Mouse (Mus musculus): ENCODE data around the gene Plekha7. TPM values are rescaled to one million over a fixed set of nuclear protein-coding genes. Genes with fewer than 3 reads are reported as not detected.

Plekha7 gene
- polyA plus RNA-seq, 1 experiment, result 13.5 TPM

DNA sequence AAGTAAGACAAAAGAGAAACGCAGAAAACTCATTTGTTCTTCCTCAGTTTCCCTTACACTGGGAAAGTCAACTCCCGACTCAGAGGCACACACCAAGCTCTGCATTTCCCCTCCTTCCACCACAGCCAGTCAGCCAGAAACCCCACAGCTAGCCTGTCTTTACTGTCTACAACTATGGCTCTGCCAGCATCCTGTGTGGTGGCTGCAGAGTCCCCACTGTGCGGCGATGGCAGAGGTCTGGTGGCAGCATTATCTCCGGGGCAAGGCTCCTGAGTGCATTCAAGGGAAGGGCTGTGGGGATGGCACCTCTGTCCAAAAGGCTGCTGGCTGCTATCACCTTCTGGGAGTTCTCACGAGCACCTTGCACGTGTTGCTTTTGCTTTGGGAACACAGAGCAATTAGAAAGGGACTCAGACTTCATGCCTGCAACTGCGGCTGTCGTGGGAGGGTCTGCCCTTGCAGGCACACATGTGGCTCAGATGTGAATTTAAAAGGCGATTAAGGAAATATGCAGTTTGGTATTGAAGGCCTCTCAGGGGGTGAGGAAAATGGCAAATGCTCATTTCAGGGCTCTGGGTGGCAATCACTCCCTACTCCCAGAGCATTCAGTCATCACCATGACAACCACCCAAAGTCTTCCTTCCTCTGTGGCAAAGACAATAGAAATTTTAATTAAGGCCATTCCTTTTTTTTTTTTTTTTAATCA lies 98.1 kb downstream of the Plekha7 start:
- no peak overlapping the region for H3K27ac ChIP-seq (ENCODE audit: insufficient read depth, low read length)
- peaks cover 3% of the 10 kb centered on the region for H3K4me1 ChIP-seq (ENCODE audit: control insufficient read depth, insufficient read depth, low read length)
- no peaks in the 10 kb centered on the region for H3K27me3 ChIP-seq (ENCODE audit: control insufficient read depth, insufficient read depth, low read length)
- no peak overlapping the region for H3K4me3 ChIP-seq (replicated peaks; ENCODE audit: insufficient read depth, low read depth, low read length)
- TF ChIP-seq CTCF (IDR thresholded peaks at IDR 0.05; ENCODE audit: borderline replicate concordance, insufficient read depth, low read depth, low read length) (no peak), POLR2A (IDR thresholded peaks at IDR 0.05; ENCODE audit: borderline replicate concordance, insufficient read depth, low read length) (no peak)
- WGBS, result 19% methylated on average over 10 of the region's 10 CpGs
- no peak for DNase-seq

GRCm38 (mm10) chr7:116208880-116209279 lies 99.3 kb downstream of the Plekha7 start:
- Histone ChIP-seq H3K4me1 (ENCODE audit: control insufficient read depth, insufficient read depth, low read length) (peaks cover 3% of the 10 kb centered on the region), H3K27ac (ENCODE audit: insufficient read depth, low read length) (no peak overlapping the region), H3K27me3 (ENCODE audit: control insufficient read depth, insufficient read depth, low read length) (no peaks in the 10 kb centered on the region), H3K4me3 (replicated peaks; ENCODE audit: insufficient read depth, low read depth, low read length) (no peak overlapping the region)
- WGBS, result 70% methylated on average over 8 of the region's 8 CpGs
- no peak for DNase-seq
- TF ChIP-seq POLR2A (IDR thresholded peaks at IDR 0.05; ENCODE audit: borderline replicate concordance, insufficient read depth, low read length) (no peak), CTCF (IDR thresholded peaks at IDR 0.05; ENCODE audit: borderline replicate concordance, insufficient read depth, low read depth, low read length) (no peak)

DNA sequence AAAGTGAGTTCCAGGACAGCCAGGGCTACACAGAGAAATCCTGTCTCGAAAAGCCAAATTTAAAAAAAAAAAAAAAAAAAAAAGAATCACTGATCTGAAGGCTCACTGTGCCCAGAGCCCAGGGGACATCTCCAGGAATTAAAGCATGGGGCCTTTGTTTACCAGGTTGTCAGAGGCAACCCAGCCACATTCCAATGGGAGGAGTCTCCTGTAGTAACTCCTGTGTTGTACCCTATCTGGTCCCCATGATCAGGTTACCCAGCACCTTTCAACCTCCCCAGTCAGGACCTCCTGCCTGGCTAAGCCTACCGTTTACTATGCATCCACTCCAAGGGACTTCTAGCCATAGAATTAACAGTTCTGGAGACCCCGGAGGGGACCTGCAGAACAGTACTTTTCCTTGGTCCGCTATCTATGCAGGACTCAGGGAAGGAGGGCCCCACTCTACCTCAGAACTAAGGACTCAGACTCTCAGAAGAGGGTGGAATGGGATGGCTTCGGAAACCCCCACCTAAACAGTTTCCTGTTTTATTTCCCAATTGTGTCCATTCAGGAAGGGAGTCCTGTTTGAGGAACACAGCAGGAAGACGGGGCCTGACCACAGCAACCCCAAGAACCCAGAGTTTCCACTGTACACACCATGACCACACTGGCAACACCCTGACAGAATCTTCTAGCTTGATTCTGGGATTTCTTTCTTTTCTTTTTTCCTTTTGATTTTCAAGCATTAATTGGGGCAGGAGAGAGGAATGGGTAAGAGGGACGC lies 101.2 kb downstream of the Plekha7 start:
- no peaks in the 10 kb centered on the region for H3K27me3 ChIP-seq (ENCODE audit: control insufficient read depth, insufficient read depth, low read length)
- no peak overlapping the region for H3K27ac ChIP-seq (ENCODE audit: insufficient read depth, low read length)
- TF ChIP-seq CTCF (IDR thresholded peaks at IDR 0.05; ENCODE audit: borderline replicate concordance, insufficient read depth, low read depth, low read length) (no peak), POLR2A (IDR thresholded peaks at IDR 0.05; ENCODE audit: borderline replicate concordance, insufficient read depth, low read length) (no peak)
- no peak for DNase-seq
- WGBS, result 75% methylated on average over 7 of the region's 7 CpGs
- H3K4me3 ChIP-seq (replicated peaks; ENCODE audit: insufficient read depth, low read depth, low read length), result no peak overlapping the region
- peaks cover 3% of the 10 kb centered on the region for H3K4me1 ChIP-seq (ENCODE audit: control insufficient read depth, insufficient read depth, low read length)

- TF ChIP-seq POLR2A (IDR thresholded peaks at IDR 0.05; ENCODE audit: borderline replicate concordance, insufficient read depth, low read length) (no peak), CTCF (IDR thresholded peaks at IDR 0.05; ENCODE audit: borderline replicate concordance, insufficient read depth, low read depth, low read length) (no peak)
- Histone ChIP-seq H3K4me1 (ENCODE audit: control insufficient read depth, insufficient read depth, low read length) (peaks cover 3% of the 10 kb centered on the region), H3K27ac (ENCODE audit: insufficient read depth, low read length) (no peak overlapping the region), H3K4me3 (replicated peaks; ENCODE audit: insufficient read depth, low read depth, low read length) (no peak overlapping the region), H3K27me3 (ENCODE audit: control insufficient read depth, insufficient read depth, low read length) (no peaks in the 10 kb centered on the region)
- no peak for DNase-seq
- 88% methylated on average over 2 of the region's 2 CpGs for WGBS
These were observed 102.7 kb downstream of the Plekha7 start for GRCm38 (mm10) chr7:116205451-116205850.

DNA sequence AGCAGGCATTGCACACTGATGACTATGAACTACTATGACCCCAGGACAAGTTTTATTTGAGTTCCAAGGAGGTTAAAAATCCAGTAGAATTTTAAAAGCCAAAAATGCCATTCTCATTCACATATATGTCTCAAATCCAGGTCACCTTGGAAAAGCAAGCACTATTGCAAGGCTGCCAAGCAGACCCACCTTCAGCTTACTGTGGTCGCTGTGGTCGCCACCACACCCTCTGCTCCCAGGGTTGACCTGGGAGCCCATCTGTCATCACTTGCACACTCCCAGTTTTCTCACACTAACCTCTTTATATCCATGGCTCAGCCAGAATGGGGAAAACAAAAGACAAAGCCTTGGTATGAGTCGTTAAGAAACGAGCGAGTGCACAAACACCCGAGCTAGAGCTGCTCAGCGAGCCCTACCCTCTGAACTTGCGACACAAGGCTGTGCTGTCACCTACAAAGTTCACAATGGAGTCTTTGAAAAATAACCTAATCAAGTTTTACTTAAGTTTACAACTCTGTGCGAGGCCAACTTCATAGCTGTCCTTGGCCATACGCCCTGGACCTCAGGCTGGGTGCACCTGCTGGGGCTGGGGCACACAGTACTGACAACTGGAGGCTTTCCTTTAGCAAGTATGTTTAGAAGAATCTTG lies 106.0 kb downstream of the Plekha7 start:
- H3K27me3 ChIP-seq (ENCODE audit: control insufficient read depth, insufficient read depth, low read length), result no peaks in the 10 kb centered on the region
- H3K4me3 ChIP-seq (replicated peaks; ENCODE audit: insufficient read depth, low read depth, low read length), result no peak overlapping the region
- DNase-seq, result no peak
- H3K4me1 ChIP-seq (ENCODE audit: control insufficient read depth, insufficient read depth, low read length), result no peaks in the 10 kb centered on the region
- 57% methylated on average over 10 of the region's 10 CpGs for WGBS
- no peak overlapping the region for H3K27ac ChIP-seq (ENCODE audit: insufficient read depth, low read length)
- TF ChIP-seq CTCF (IDR thresholded peaks at IDR 0.05; ENCODE audit: borderline replicate concordance, insufficient read depth, low read depth, low read length), result no peak
- no peak for TF ChIP-seq POLR2A (IDR thresholded peaks at IDR 0.05; ENCODE audit: borderline replicate concordance, insufficient read depth, low read length)

- Histone ChIP-seq H3K27me3 (ENCODE audit: control insufficient read depth, insufficient read depth, low read length) (no peaks in the 10 kb centered on the region), H3K4me1 (ENCODE audit: control insufficient read depth, insufficient read depth, low read length) (no peaks in the 10 kb centered on the region), H3K4me3 (replicated peaks; ENCODE audit: insufficient read depth, low read depth, low read length) (no peak overlapping the region), H3K27ac (ENCODE audit: insufficient read depth, low read length) (no peak overlapping the region)
- peak in 1 of 2 experiments; percentile 29 for DNase-seq
- TF ChIP-seq POLR2A (IDR thresholded peaks at IDR 0.05; ENCODE audit: borderline replicate concordance, insufficient read depth, low read length) (no peak), CTCF (IDR thresholded peaks at IDR 0.05; ENCODE audit: borderline replicate concordance, insufficient read depth, low read depth, low read length) (no peak)
- WGBS, result 21% methylated on average over 1 of the region's 1 CpGs
These were observed 107.2 kb downstream of the Plekha7 start for GRCm38 (mm10) chr7:116200951-116201351.

DNA sequence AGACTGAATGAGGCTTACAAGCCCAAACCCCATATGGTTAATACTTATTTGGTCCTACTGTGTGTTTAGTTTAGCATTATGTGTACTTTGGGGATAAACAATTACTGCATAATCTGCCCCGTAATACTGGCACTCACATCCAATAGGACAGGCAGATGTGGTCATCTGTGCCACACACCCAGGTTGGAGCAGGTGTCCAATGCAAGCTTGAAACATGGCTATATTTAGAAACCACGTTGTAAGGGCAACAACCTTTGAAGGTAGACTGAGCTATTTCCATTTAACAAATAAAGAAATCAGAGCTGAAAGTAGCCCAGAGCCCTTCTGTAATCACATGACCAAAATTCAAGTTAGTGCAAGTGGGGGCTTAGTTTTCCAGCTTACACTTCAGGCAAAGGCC lies 107.6 kb downstream of the Plekha7 start:
- Histone ChIP-seq H3K27ac (ENCODE audit: insufficient read depth, low read length) (no peak overlapping the region), H3K27me3 (ENCODE audit: control insufficient read depth, insufficient read depth, low read length) (no peaks in the 10 kb centered on the region), H3K4me1 (ENCODE audit: control insufficient read depth, insufficient read depth, low read length) (no peaks in the 10 kb centered on the region), H3K4me3 (replicated peaks; ENCODE audit: insufficient read depth, low read depth, low read length) (no peak overlapping the region)
- TF ChIP-seq CTCF (IDR thresholded peaks at IDR 0.05; ENCODE audit: borderline replicate concordance, insufficient read depth, low read depth, low read length), result no peak
- no peak for TF ChIP-seq POLR2A (IDR thresholded peaks at IDR 0.05; ENCODE audit: borderline replicate concordance, insufficient read depth, low read length)
- DNase-seq, result no peak
- WGBS, result 74% methylated on average over 2 of the region's 2 CpGs
